Mouse (Mus musculus) forebrain, postnatal 0 days (tissue): ENCODE measurements at regions not wholly inside any gene's neighbourhood (a gene's known extent, or its start where the extent isn't known, plus 50 kb on each side); places are given as distances from the start of the nearest gene placed in this dataset.

Experiments used
- ATAC-seq: fragments of 200-750 bp; cut with Nextera tagmentation; 2 replicates; pipeline ENCODE4 v1.8.0; 2017; ENCODE audit warnings: mild to moderate bottlenecking, moderate library complexity
- DNase-seq: peaks from one replicate; pipeline ENCODE4 v3.0.0-alpha.2; 2015
- H3K27ac ChIP-seq: fragments of 300-500 bp; sonication (generic); 2 replicates; pipeline ENCODE4 v1.5.1; 2014; ENCODE audit warnings: low read depth, mild to moderate bottlenecking, antibody characterized with exemption, low read length, moderate library complexity, mixed read lengths
- H3K27me3 ChIP-seq: fragments of 300-500 bp; sonication (generic); 2 replicates; pipeline ENCODE4 v1.6.1; 2014; ENCODE audit warnings: mild to moderate bottlenecking, low read length, mixed read lengths; ENCODE audit not compliant: insufficient read depth
- H3K36me3 ChIP-seq: fragments of 300-500 bp; sonication (generic); 2 replicates; pipeline ENCODE4 v1.6.1; 2014; ENCODE audit warnings: mild to moderate bottlenecking, moderate library complexity; ENCODE audit not compliant: insufficient read depth
- H3K4me1 ChIP-seq: fragments of 300-500 bp; sonication (generic); 2 replicates; pipeline ENCODE4 v1.6.1; 2014; ENCODE audit warnings: antibody characterized with exemption; ENCODE audit not compliant: insufficient read depth
- H3K4me2 ChIP-seq: fragments of 300-500 bp; sonication (generic); 2 replicates; pipeline ENCODE4 v1.6.1; 2014; ENCODE audit warnings: low read depth, mild to moderate bottlenecking, moderate library complexity
- H3K4me3 ChIP-seq: fragments of 300-500 bp; sonication (generic); 2 replicates; pipeline ENCODE4 v1.5.1; 2014; ENCODE audit warnings: low read depth, low read length, mixed read lengths
- H3K9ac ChIP-seq: fragments of 300-500 bp; sonication (generic); 2 replicates; pipeline ENCODE4 v1.6.1; 2014; ENCODE audit warnings: mild to moderate bottlenecking
- H3K9me3 ChIP-seq: fragments of 300-500 bp; sonication (generic); 2 replicates; pipeline ENCODE4 v1.6.1; 2016; ENCODE audit warnings: low read length
- CTCF ChIP-seq: sonication (generic); IDR thresholded peaks from 2 replicates; pipeline ENCODE4 v1.5.1; 2016; ENCODE audit warnings: antibody characterized with exemption, control low read depth, low read depth
- WGBS: fragments of 180-500 bp; shearing (Covaris S2); extraction: QIAGEN DNeasy Blood & Tissue Kit; methylation state at CpG from one replicate; pipeline ENCODE4 v1.1.7; 2014; 5-methylcytosine and 5-hydroxymethylcytosine counted together

- Histone ChIP-seq H3K27me3 (no peaks in the 10 kb centered on the region), H3K4me2 (no peak overlapping the region), H3K27ac (no peak overlapping the region), H3K4me3 (no peak overlapping the region), H3K4me1 (peaks cover 21% of the 10 kb centered on the region), H3K9ac (no peak overlapping the region), H3K36me3 (no peaks in the 10 kb centered on the region), H3K9me3 (no peaks in the 10 kb centered on the region)
- no peak for TF ChIP-seq CTCF
- ATAC-seq (no peak), DNase-seq (no peak)
- 76% methylated on average over 5 of the region's 5 CpGs for WGBS
These were observed 96.3 kb upstream of the Oxgr1 start for GRCm38 (mm10) chr14:120138546-120138945.

- WGBS, result 94% methylated on average over 14 of the region's 14 CpGs
- ATAC-seq (no peak), DNase-seq (no peak)
- no peak overlapping the region for H3K27ac ChIP-seq
- no peaks in the 10 kb centered on the region for H3K27me3 ChIP-seq
- no peak overlapping the region for H3K4me2 ChIP-seq
- H3K9ac ChIP-seq, result no peak overlapping the region
- H3K4me3 ChIP-seq, result no peak overlapping the region
- peaks cover 21% of the 10 kb centered on the region for H3K4me1 ChIP-seq
- H3K9me3 ChIP-seq, result no peaks in the 10 kb centered on the region
- no peaks in the 10 kb centered on the region for H3K36me3 ChIP-seq
- no peak for TF ChIP-seq CTCF
These were observed 97.0 kb upstream of the Oxgr1 start for GRCm38 (mm10) chr14:120139256-120139655.

- Histone ChIP-seq H3K27me3 (no peaks in the 10 kb centered on the region), H3K4me2 (no peak overlapping the region), H3K4me3 (no peak overlapping the region), H3K9ac (no peak overlapping the region), H3K9me3 (no peaks in the 10 kb centered on the region), H3K27ac (no peak overlapping the region), H3K4me1 (peaks cover 19% of the 10 kb centered on the region), H3K36me3 (no peaks in the 10 kb centered on the region)
- no peak for TF ChIP-seq CTCF
- DNase-seq (no peak), ATAC-seq (no peak)
- 57% methylated on average over 16 of the region's 16 CpGs for WGBS
These were observed 97.4 kb upstream of the Oxgr1 start for GRCm38 (mm10) chr14:120139671-120140071.

- no peak for TF ChIP-seq CTCF
- H3K9me3 ChIP-seq, result no peaks in the 10 kb centered on the region
- no peaks in the 10 kb centered on the region for H3K36me3 ChIP-seq
- H3K4me3 ChIP-seq, result no peak overlapping the region
- ATAC-seq (no peak), DNase-seq (no peak)
- H3K4me2 ChIP-seq, result no peak overlapping the region
- peaks cover 16% of the 10 kb centered on the region; the same call in 1 of the 2 replicates for H3K4me1 ChIP-seq
- WGBS, result 91% methylated on average over 8 of the region's 8 CpGs
- H3K9ac ChIP-seq, result no peak overlapping the region
- no peak overlapping the region for H3K27ac ChIP-seq
- no peaks in the 10 kb centered on the region for H3K27me3 ChIP-seq
These were observed 98.0 kb upstream of the Oxgr1 start for GRCm38 (mm10) chr14:120140211-120140610.

- ATAC-seq, result peak; percentile 76
- Histone ChIP-seq H3K4me1 (peaks cover 16% of the 10 kb centered on the region; the same call in 1 of the 2 replicates), H3K4me3 (no peak overlapping the region), H3K27ac (peak overlapping the region; percentile 83), H3K9ac (no peak overlapping the region), H3K9me3 (no peaks in the 10 kb centered on the region), H3K36me3 (no peaks in the 10 kb centered on the region), H3K4me2 (0 out of 2 replicates have a peak overlapping the region, but pooled peaks have one; percentile 23), H3K27me3 (no peaks in the 10 kb centered on the region)
- 49% methylated on average over 14 of the region's 14 CpGs for whole genome bisulfite sequencing
- peak; percentile 82 for DNase-seq
- TF ChIP-seq CTCF, result no peak
These were observed 98.8 kb upstream of the Oxgr1 start for GRCm38 (mm10) chr14:120140791-120141747.

- no peaks in the 10 kb centered on the region for H3K36me3 ChIP-seq
- 21% methylated on average over 4 of the region's 4 CpGs for WGBS
- no peak overlapping the region for H3K4me2 ChIP-seq
- no peak overlapping the region for H3K27ac ChIP-seq
- no peaks in the 10 kb centered on the region for H3K9me3 ChIP-seq
- no peak overlapping the region for H3K4me3 ChIP-seq
- H3K4me1 ChIP-seq, result peaks cover 16% of the 10 kb centered on the region; the same call in 1 of the 2 replicates
- no peak for TF ChIP-seq CTCF
- DNase-seq (no peak), ATAC-seq (no peak)
- H3K9ac ChIP-seq, result no peak overlapping the region
- no peaks in the 10 kb centered on the region for H3K27me3 ChIP-seq
These were observed 100.0 kb upstream of the Oxgr1 start for GRCm38 (mm10) chr14:120142281-120142680.

GRCm38 (mm10) chr14:120144451-120144850 lies 102.2 kb upstream of the Oxgr1 start:
- Histone ChIP-seq H3K4me2 (no peak overlapping the region), H3K4me1 (peaks cover 12% of the 10 kb centered on the region; the same call in 1 of the 2 replicates), H3K9me3 (no peaks in the 10 kb centered on the region), H3K27ac (no peak overlapping the region), H3K9ac (no peak overlapping the region), H3K4me3 (no peak overlapping the region), H3K27me3 (no peaks in the 10 kb centered on the region), H3K36me3 (no peaks in the 10 kb centered on the region)
- 84% methylated on average over 6 of the region's 6 CpGs for WGBS
- no peak for ATAC-seq
- no peak for DNase-seq
- no peak for TF ChIP-seq CTCF
